Mouse (Mus musculus): ENCODE data around the gene Iqcn. TPM values are rescaled to one million over a fixed set of nuclear protein-coding genes. Genes with fewer than 3 reads are reported as not detected.

Iqcn gene
- total and polyA plus RNA-seq, 2 experiments from 2014 or later, result not detected

- H3K36me3 ChIP-seq (replicated peaks; ENCODE audit: control insufficient read depth, insufficient read depth, low read length), result no peaks in the 10 kb centered on the region
- WGBS, result 48% methylated on average over 7 of the region's 7 CpGs
- DNase-seq (ENCODE audit: low spot score), result no peak
- H3K27ac ChIP-seq (ENCODE audit: low read depth), result no peak overlapping the region
- no peak overlapping the region for H3K4me3 ChIP-seq (ENCODE audit: low read depth, low read length)
- ATAC-seq (ENCODE audit: insufficient read depth, low read depth), result no peak
- H3K9me3 ChIP-seq (replicated peaks; ENCODE audit: control insufficient read depth, low read length), result no peaks in the 10 kb centered on the region
- H3K4me1 ChIP-seq (ENCODE audit: control insufficient read depth, insufficient read depth), result peaks cover 23% of the 10 kb centered on the region
- H3K27me3 ChIP-seq (ENCODE audit: control insufficient read depth, insufficient read depth, low read length), result no peaks in the 10 kb centered on the region
- no peak for TF ChIP-seq CTCF (IDR thresholded peaks at IDR 0.05; ENCODE audit: low read depth)
- TF ChIP-seq EP300 (IDR thresholded peaks at IDR 0.05; ENCODE audit: low read depth), result no peak
- no peak overlapping the region for H3K9ac ChIP-seq (replicated peaks; ENCODE audit: low read depth, low read length)
- no peak overlapping the region for H3K4me2 ChIP-seq (ENCODE audit: low read depth, low read length)
Observed at GRCm38 (mm10) chr8:70684291-70684690, 19.0 kb upstream of the Iqcn start.

- H3K9me3 ChIP-seq (replicated peaks; ENCODE audit: control insufficient read depth, low read length), result no peaks in the 10 kb centered on the region
- ATAC-seq (ENCODE audit: insufficient read depth, low read depth), result 0 out of 2 replicates have a peak, but pooled peaks have one; percentile 18
- no peak overlapping the region for H3K9ac ChIP-seq (replicated peaks; ENCODE audit: low read depth, low read length)
- H3K27me3 ChIP-seq (ENCODE audit: control insufficient read depth, insufficient read depth, low read length), result no peaks in the 10 kb centered on the region
- 44% methylated on average over 8 of the region's 8 CpGs for WGBS
- TF ChIP-seq EP300 (IDR thresholded peaks at IDR 0.05; ENCODE audit: low read depth), result no peak
- no peak for TF ChIP-seq CTCF (IDR thresholded peaks at IDR 0.05; ENCODE audit: low read depth)
- peaks cover 17% of the 10 kb centered on the region for H3K4me1 ChIP-seq (ENCODE audit: control insufficient read depth, insufficient read depth)
- H3K36me3 ChIP-seq (replicated peaks; ENCODE audit: control insufficient read depth, insufficient read depth, low read length), result no peaks in the 10 kb centered on the region
- peak overlapping the region; percentile 28 for H3K27ac ChIP-seq (ENCODE audit: low read depth)
- H3K4me3 ChIP-seq (ENCODE audit: low read depth, low read length), result no peak overlapping the region
- H3K4me2 ChIP-seq (ENCODE audit: low read depth, low read length), result no peak overlapping the region
- DNase-seq (ENCODE audit: low spot score), result peak; percentile 75
Observed at GRCm38 (mm10) chr8:70687576-70687975, 15.7 kb upstream of the Iqcn start.

- Histone ChIP-seq H3K9me3 (replicated peaks; ENCODE audit: control insufficient read depth, low read length) (no peaks in the 10 kb centered on the region), H3K36me3 (replicated peaks; ENCODE audit: control insufficient read depth, insufficient read depth, low read length) (no peaks in the 10 kb centered on the region), H3K9ac (replicated peaks; ENCODE audit: low read depth, low read length) (no peak overlapping the region), H3K4me2 (ENCODE audit: low read depth, low read length) (no peak overlapping the region), H3K27ac (ENCODE audit: low read depth) (peak overlapping the region; percentile 28), H3K27me3 (ENCODE audit: control insufficient read depth, insufficient read depth, low read length) (no peaks in the 10 kb centered on the region), H3K4me1 (ENCODE audit: control insufficient read depth, insufficient read depth) (peaks cover 14% of the 10 kb centered on the region), H3K4me3 (ENCODE audit: low read depth, low read length) (no peak overlapping the region)
- WGBS, result 91% methylated on average over 3 of the region's 3 CpGs
- TF ChIP-seq EP300 (IDR thresholded peaks at IDR 0.05; ENCODE audit: low read depth), result no peak
- TF ChIP-seq CTCF (IDR thresholded peaks at IDR 0.05; ENCODE audit: low read depth), result no peak
- DNase-seq (ENCODE audit: low spot score) (no peak), ATAC-seq (ENCODE audit: insufficient read depth, low read depth) (no peak)
Observed at GRCm38 (mm10) chr8:70688136-70688535, 15.1 kb upstream of the Iqcn start.

- Histone ChIP-seq H3K36me3 (replicated peaks; ENCODE audit: control insufficient read depth, insufficient read depth, low read length) (no peaks in the 10 kb centered on the region), H3K9me3 (replicated peaks; ENCODE audit: control insufficient read depth, low read length) (no peaks in the 10 kb centered on the region), H3K4me3 (ENCODE audit: low read depth, low read length) (no peak overlapping the region), H3K9ac (replicated peaks; ENCODE audit: low read depth, low read length) (0 out of 2 replicates have a peak overlapping the region, but pooled peaks have one; percentile 20), H3K4me1 (ENCODE audit: control insufficient read depth, insufficient read depth) (peaks cover 14% of the 10 kb centered on the region), H3K4me2 (ENCODE audit: low read depth, low read length) (no peak overlapping the region), H3K27me3 (ENCODE audit: control insufficient read depth, insufficient read depth, low read length) (no peaks in the 10 kb centered on the region), H3K27ac (ENCODE audit: low read depth) (no peak overlapping the region)
- DNase-seq (ENCODE audit: low spot score) (no peak), ATAC-seq (ENCODE audit: insufficient read depth, low read depth) (no peak; the same call in 1 of the 2 replicates)
- TF ChIP-seq EP300 (IDR thresholded peaks at IDR 0.05; ENCODE audit: low read depth) (no peak), CTCF (IDR thresholded peaks at IDR 0.05; ENCODE audit: low read depth) (no peak)
- WGBS, result 61% methylated on average over 5 of the region's 5 CpGs
Observed at GRCm38 (mm10) chr8:70689892-70690390, 13.3 kb upstream of the Iqcn start.

GRCm38 (mm10) chr8:70691230-70691629 is 12.0 kb upstream of the Iqcn start:
- Histone ChIP-seq H3K9ac (replicated peaks; ENCODE audit: low read depth, low read length) (no peak overlapping the region), H3K27ac (ENCODE audit: low read depth) (no peak overlapping the region), H3K4me2 (ENCODE audit: low read depth, low read length) (0 out of 2 replicates have a peak overlapping the region, but pooled peaks have one; percentile 55), H3K4me1 (ENCODE audit: control insufficient read depth, insufficient read depth) (peaks cover 24% of the 10 kb centered on the region), H3K36me3 (replicated peaks; ENCODE audit: control insufficient read depth, insufficient read depth, low read length) (no peaks in the 10 kb centered on the region), H3K4me3 (ENCODE audit: low read depth, low read length) (no peak overlapping the region), H3K9me3 (replicated peaks; ENCODE audit: control insufficient read depth, low read length) (no peaks in the 10 kb centered on the region), H3K27me3 (ENCODE audit: control insufficient read depth, insufficient read depth, low read length) (no peaks in the 10 kb centered on the region)
- no peak for DNase-seq (ENCODE audit: low spot score)
- no peak for TF ChIP-seq EP300 (IDR thresholded peaks at IDR 0.05; ENCODE audit: low read depth)
- no peak for ATAC-seq (ENCODE audit: insufficient read depth, low read depth)
- 84% methylated on average over 4 of the region's 4 CpGs for WGBS

- no peak for TF ChIP-seq CTCF (IDR thresholded peaks at IDR 0.05; ENCODE audit: low read depth)
- TF ChIP-seq EP300 (IDR thresholded peaks at IDR 0.05; ENCODE audit: low read depth), result no peak
- H3K27me3 ChIP-seq (ENCODE audit: control insufficient read depth, insufficient read depth, low read length), result no peaks in the 10 kb centered on the region
- DNase-seq (ENCODE audit: low spot score) (no peak), ATAC-seq (ENCODE audit: insufficient read depth, low read depth) (no peak)
- H3K9ac ChIP-seq (replicated peaks; ENCODE audit: low read depth, low read length), result peak overlapping the region; percentile 29
- peak overlapping the region; percentile 22 for H3K4me3 ChIP-seq (ENCODE audit: low read depth, low read length)
- H3K9me3 ChIP-seq (replicated peaks; ENCODE audit: control insufficient read depth, low read length), result no peaks in the 10 kb centered on the region
- H3K27ac ChIP-seq (ENCODE audit: low read depth), result no peak overlapping the region
- WGBS, result 3% methylated on average over 19 of the region's 20 CpGs
- peak overlapping the region; percentile 55 for H3K4me2 ChIP-seq (ENCODE audit: low read depth, low read length)
- no peaks in the 10 kb centered on the region for H3K36me3 ChIP-seq (replicated peaks; ENCODE audit: control insufficient read depth, insufficient read depth, low read length)
- peaks cover 30% of the 10 kb centered on the region for H3K4me1 ChIP-seq (ENCODE audit: control insufficient read depth, insufficient read depth)
Observed at GRCm38 (mm10) chr8:70691727-70692231, 11.5 kb upstream of the Iqcn start.
